Mouse (Mus musculus) bone marrow, adult 2 months (tissue): ENCODE measurements around the gene Plk3.

Experiments used
- CTCF ChIP-seq: fragments of 200-500 bp; IDR thresholded peaks from 2 replicates; pipeline ENCODE4 v1.5.1; 2011; ENCODE audit warnings: low read length, control low read depth; ENCODE audit not compliant: control insufficient read depth, insufficient read depth
- POLR2A ChIP-seq: fragments of 200-500 bp; IDR thresholded peaks from 2 replicates; pipeline ENCODE4 v1.6.1; 2011; ENCODE audit warnings: low read depth, mild to moderate bottlenecking, control low read depth, low read length, borderline replicate concordance; ENCODE audit not compliant: control insufficient read depth

GRCm38 (mm10) chr4:117120445-117121414 lies 13.0 kb downstream of the Plk3 start:
- TF ChIP-seq CTCF (peak; percentile 91), POLR2A (peak; percentile 55; the same call in 1 of the 2 replicates)
